Mouse (Mus musculus) midbrain, embryonic 12.5 days (tissue): ENCODE measurements around the gene Nacad. TPM values are rescaled to one million over a fixed set of nuclear protein-coding genes. Genes with fewer than 3 reads are reported as not detected.

ENCODE experiments used
- ATAC-seq: fragments of 200-750 bp; cut with Nextera tagmentation; 2 replicates; pipeline ENCODE4 v1.8.0; 2017; ENCODE audit warnings: low read depth, moderate TSS enrichment, moderate library complexity; ENCODE audit not compliant: low FRiP score
- H3K27ac ChIP-seq: fragments of 300-500 bp; sonication (generic); replicated peaks from 2 replicates; pipeline ENCODE4 v1.5.1; 2016; ENCODE audit warnings: mild to moderate bottlenecking
- H3K27me3 ChIP-seq: fragments of 300-500 bp; sonication (generic); 2 replicates; pipeline ENCODE4 v1.6.1; 2016; ENCODE audit warnings: mild to moderate bottlenecking
- H3K36me3 ChIP-seq: fragments of 300-500 bp; sonication (generic); 2 replicates; pipeline ENCODE4 v1.6.1; 2016
- H3K4me1 ChIP-seq: fragments of 300-500 bp; sonication (generic); 2 replicates; pipeline ENCODE4 v1.6.1; 2016
- H3K4me2 ChIP-seq: fragments of 300-500 bp; sonication (generic); replicated peaks from 2 replicates; pipeline ENCODE4 v1.6.1; 2016; ENCODE audit warnings: mild to moderate bottlenecking, moderate library complexity
- H3K4me3 ChIP-seq: fragments of 300-500 bp; sonication (generic); 2 replicates; pipeline ENCODE4 v1.5.1; 2016; ENCODE audit warnings: mild to moderate bottlenecking
- H3K9ac ChIP-seq: fragments of 300-500 bp; sonication (generic); replicated peaks from 2 replicates; pipeline ENCODE4 v1.6.1; 2016; ENCODE audit warnings: mild to moderate bottlenecking, moderate library complexity
- H3K9me3 ChIP-seq: fragments of 300-500 bp; sonication (generic); 2 replicates; pipeline ENCODE4 v1.6.1; 2016; ENCODE audit warnings: mild to moderate bottlenecking
- WGBS: fragments of 180-500 bp; shearing (Covaris S2); methylation state at CpG from one replicate; pipeline ENCODE4 v1.1.7; 2016; 5-methylcytosine and 5-hydroxymethylcytosine counted together
- polyA plus RNA-seq: library from polyadenylated mRNA; unstranded; fragments of >200 nt; fragmentation: Nextera tagmentation; extraction: Ambion mirVana; gene quantifications from 2 replicates; pipeline ENCODE4 v1.2.1, GENCODE M21; 2016

The Nacad gene
- polyA plus RNA-seq, 1 experiment from 2014 or later: 83.4 TPM

GRCm38 (mm10) chr11:6568584-6569409 is 37.1 kb downstream of the Nacad start:
- Histone ChIP-seq H3K27ac (peak overlapping the region; percentile 56), H3K4me1 (peaks cover 13% of the 10 kb centered on the region), H3K4me3 (no peak overlapping the region), H3K27me3 (no peaks in the 10 kb centered on the region), H3K36me3 (peaks cover 25% of the 10 kb centered on the region), H3K9ac (no peak overlapping the region), H3K4me2 (no peak overlapping the region), H3K9me3 (no peaks in the 10 kb centered on the region)
- 66% methylated on average over 11 of the region's 11 CpGs for WGBS
- ATAC-seq: 0 out of 2 replicates have a peak, but pooled peaks have one; percentile 52

GRCm38 (mm10) chr11:6567951-6568350 is 37.9 kb downstream of the Nacad start:
- H3K27me3 ChIP-seq: no peaks in the 10 kb centered on the region
- WGBS: 87% methylated on average over 8 of the region's 8 CpGs
- peaks cover 13% of the 10 kb centered on the region for H3K4me1 ChIP-seq
- ATAC-seq: no peak
- no peaks in the 10 kb centered on the region for H3K9me3 ChIP-seq
- 0 out of 2 replicates have a peak overlapping the region, but pooled peaks have one; percentile 56 for H3K27ac ChIP-seq
- H3K4me2 ChIP-seq: no peak overlapping the region
- H3K9ac ChIP-seq: no peak overlapping the region
- no peak overlapping the region for H3K4me3 ChIP-seq
- H3K36me3 ChIP-seq: peaks cover 17% of the 10 kb centered on the region

GRCm38 (mm10) chr11:6566496-6566895 is 39.4 kb downstream of the Nacad start:
- Histone ChIP-seq H3K4me1 (peaks cover 13% of the 10 kb centered on the region), H3K27ac (no peak overlapping the region), H3K4me3 (no peak overlapping the region), H3K9ac (no peak overlapping the region), H3K36me3 (peaks cover 8% of the 10 kb centered on the region), H3K9me3 (no peaks in the 10 kb centered on the region), H3K4me2 (no peak overlapping the region), H3K27me3 (no peaks in the 10 kb centered on the region)
- ATAC-seq: no peak
- WGBS: 87% methylated on average over 4 of the region's 4 CpGs

GRCm38 (mm10) chr11:6563201-6563600 is 42.7 kb downstream of the Nacad start:
- H3K4me2 ChIP-seq: no peak overlapping the region
- no peaks in the 10 kb centered on the region for H3K36me3 ChIP-seq
- H3K4me1 ChIP-seq: peaks cover 2% of the 10 kb centered on the region; the same call in 1 of the 2 replicates
- 93% methylated on average over 4 of the region's 4 CpGs for WGBS
- no peak for ATAC-seq
- no peaks in the 10 kb centered on the region for H3K27me3 ChIP-seq
- no peak overlapping the region for H3K9ac ChIP-seq
- no peaks in the 10 kb centered on the region for H3K9me3 ChIP-seq
- no peak overlapping the region for H3K27ac ChIP-seq
- no peak overlapping the region for H3K4me3 ChIP-seq

- 84% methylated on average over 6 of the region's 6 CpGs for WGBS
- H3K36me3 ChIP-seq: peaks cover 4% of the 10 kb centered on the region; the same call in 1 of the 2 replicates
- H3K9me3 ChIP-seq: no peaks in the 10 kb centered on the region
- no peak overlapping the region for H3K27ac ChIP-seq
- no peak overlapping the region for H3K4me3 ChIP-seq
- H3K27me3 ChIP-seq: no peaks in the 10 kb centered on the region
- no peaks in the 10 kb centered on the region for H3K4me1 ChIP-seq
- 0 out of 2 replicates have a peak, but pooled peaks have one; percentile 44 for ATAC-seq
- no peak overlapping the region for H3K4me2 ChIP-seq
- H3K9ac ChIP-seq: no peak overlapping the region
These were observed 43.5 kb downstream of the Nacad start for GRCm38 (mm10) chr11:6562359-6562758.

- H3K4me3 ChIP-seq: no peak overlapping the region
- H3K4me1 ChIP-seq: no peaks in the 10 kb centered on the region
These were observed 44.4 kb downstream of the Nacad start for GRCm38 (mm10) chr11:6561474-6561873.

GRCm38 (mm10) chr11:6560655-6561360 is 45.0 kb downstream of the Nacad start:
- Histone ChIP-seq H3K9ac (no peak overlapping the region), H3K4me3 (no peak overlapping the region), H3K4me2 (no peak overlapping the region), H3K36me3 (peaks cover 10% of the 10 kb centered on the region), H3K9me3 (no peaks in the 10 kb centered on the region), H3K27ac (no peak overlapping the region), H3K4me1 (no peaks in the 10 kb centered on the region), H3K27me3 (no peaks in the 10 kb centered on the region)
- ATAC-seq: no peak
- 92% methylated on average over 13 of the region's 13 CpGs for WGBS

More at GRCm38 (mm10) chr11:6561474-6561873, 44.4 kb downstream of the Nacad start:
- H3K9me3 ChIP-seq: no peaks in the 10 kb centered on the region
- no peak overlapping the region for H3K9ac ChIP-seq
- no peak overlapping the region for H3K4me2 ChIP-seq
- whole genome bisulfite sequencing: 95% methylated on average over 4 of the region's 4 CpGs
- H3K27me3 ChIP-seq: no peaks in the 10 kb centered on the region
- H3K27ac ChIP-seq: no peak overlapping the region
- H3K36me3 ChIP-seq: peaks cover 10% of the 10 kb centered on the region
- no peak for ATAC-seq

GRCm38 (mm10) chr11:6559996-6560395 is 45.9 kb downstream of the Nacad start:
- H3K4me1 ChIP-seq: peaks cover 5% of the 10 kb centered on the region; the same call in 1 of the 2 replicates
- H3K4me2 ChIP-seq: no peak overlapping the region
- no peaks in the 10 kb centered on the region for H3K27me3 ChIP-seq
- H3K9me3 ChIP-seq: no peaks in the 10 kb centered on the region
- H3K27ac ChIP-seq: no peak overlapping the region
- no peak overlapping the region for H3K4me3 ChIP-seq
- WGBS: 96% methylated on average over 2 of the region's 2 CpGs
- H3K36me3 ChIP-seq: peaks cover 10% of the 10 kb centered on the region
- ATAC-seq: no peak
- H3K9ac ChIP-seq: no peak overlapping the region

- H3K4me3 ChIP-seq: no peak overlapping the region
- WGBS: 90% methylated on average over 3 of the region's 3 CpGs
- peaks cover 16% of the 10 kb centered on the region; the same call in 1 of the 2 replicates for H3K4me1 ChIP-seq
- no peak overlapping the region for H3K9ac ChIP-seq
- no peak overlapping the region for H3K4me2 ChIP-seq
- no peak for ATAC-seq
- peaks cover 10% of the 10 kb centered on the region for H3K36me3 ChIP-seq
- no peaks in the 10 kb centered on the region for H3K9me3 ChIP-seq
- no peak overlapping the region for H3K27ac ChIP-seq
- no peaks in the 10 kb centered on the region for H3K27me3 ChIP-seq
These were observed 47.6 kb downstream of the Nacad start for GRCm38 (mm10) chr11:6558234-6558633.

GRCm38 (mm10) chr11:6550201-6550600 is 55.7 kb downstream of the Nacad start:
- ATAC-seq: no peak
- Histone ChIP-seq H3K36me3 (peaks cover 9% of the 10 kb centered on the region; the same call in 1 of the 2 replicates), H3K9ac (no peak overlapping the region), H3K4me3 (no peak overlapping the region), H3K27ac (no peak overlapping the region), H3K4me1 (peaks cover 26% of the 10 kb centered on the region), H3K27me3 (no peaks in the 10 kb centered on the region), H3K4me2 (no peak overlapping the region), H3K9me3 (no peaks in the 10 kb centered on the region)
- 93% methylated on average over 3 of the region's 3 CpGs for WGBS

GRCm38 (mm10) chr11:6549770-6550169 is 56.1 kb downstream of the Nacad start:
- H3K4me3 ChIP-seq: no peak overlapping the region
- H3K9me3 ChIP-seq: no peaks in the 10 kb centered on the region
- no peak overlapping the region for H3K4me2 ChIP-seq
- no peak overlapping the region for H3K9ac ChIP-seq
- H3K36me3 ChIP-seq: peaks cover 9% of the 10 kb centered on the region; the same call in 1 of the 2 replicates
- peaks cover 23% of the 10 kb centered on the region for H3K4me1 ChIP-seq
- H3K27me3 ChIP-seq: no peaks in the 10 kb centered on the region
- no peak for ATAC-seq
- no peak overlapping the region for H3K27ac ChIP-seq
- 93% methylated on average over 2 of the region's 2 CpGs for WGBS
